Mouse (Mus musculus): ENCODE results near the gene Olfr281. TPM values are rescaled to one million over a fixed set of nuclear protein-coding genes. Genes with fewer than 3 reads are reported as not detected.
"Not testable (repeated sequence)": the region's sequence is repeated elsewhere in the genome, so short reads cannot be mapped to it uniquely, and the experiment has no call there.

Gene Olfr281
- polyA plus RNA-seq, 1 experiment from 2014 or later, result not detected

DNA sequence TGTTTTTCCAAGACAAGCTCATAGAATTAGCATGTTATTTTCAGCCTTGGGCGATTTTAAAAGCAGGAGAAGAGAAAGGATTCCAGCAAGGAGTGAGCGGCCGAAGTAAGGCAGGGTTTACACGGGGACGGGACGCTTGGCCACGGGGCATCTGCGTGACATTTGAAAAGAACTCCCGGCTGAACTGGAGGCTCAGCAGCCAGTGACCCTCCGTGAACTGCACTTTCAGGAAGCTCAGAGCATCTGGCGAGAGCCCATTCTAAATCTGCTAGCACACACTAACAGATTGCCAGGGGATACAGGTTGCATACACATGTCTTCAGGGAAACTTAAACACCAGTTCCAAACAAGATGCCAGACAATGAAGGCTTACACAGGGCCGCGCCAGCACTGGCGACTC, 28.1 kb upstream of the Olfr281 start:
- WGBS (ENCODE audit: insufficient replicate concordance), result 73% methylated on average over 14 of the region's 14 CpGs
- H3K4me1 ChIP-seq (ENCODE audit: control insufficient read depth, insufficient read depth, low read length), result no peaks in the 10 kb centered on the region
- H3K36me3 ChIP-seq (ENCODE audit: control insufficient read depth, insufficient read depth, low read length), result no peaks in the 10 kb centered on the region
- H3K4me2 ChIP-seq, result no peak overlapping the region
- no peaks in the 10 kb centered on the region for H3K27me3 ChIP-seq (ENCODE audit: control insufficient read depth, insufficient read depth, low read length)
- no peak overlapping the region for H3K27ac ChIP-seq (ENCODE audit: low read depth, low read length)
- H3K4me3 ChIP-seq (ENCODE audit: low read depth, low read length), result no peak overlapping the region
- no peaks in the 10 kb centered on the region for H3K9me3 ChIP-seq (replicated peaks; ENCODE audit: control insufficient read depth, low read length)
- no peak for ATAC-seq (replicated peaks; ENCODE audit: insufficient number of reproducible peaks, low FRiP score, low TSS enrichment)
- no peak overlapping the region for H3K9ac ChIP-seq (ENCODE audit: low read depth, low read length)

DNA sequence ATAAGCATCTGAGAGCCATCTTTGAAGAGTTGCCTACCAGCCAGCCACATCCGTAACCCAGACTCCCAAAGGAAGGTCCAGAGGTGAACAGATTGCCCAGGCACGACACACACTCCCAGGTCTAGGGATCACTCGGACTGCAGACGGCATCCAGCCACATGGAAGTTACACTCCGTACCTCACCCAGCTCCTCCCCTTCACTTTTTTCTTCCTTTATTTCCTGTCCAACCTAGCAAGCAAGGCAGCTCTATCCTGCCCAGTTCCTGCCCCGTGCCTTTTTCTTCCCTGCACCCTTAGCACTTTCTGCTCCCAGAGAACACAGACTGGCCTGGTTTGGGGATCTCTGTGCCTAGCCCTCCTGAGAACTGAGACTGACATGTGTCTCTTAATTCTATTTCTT, 27.6 kb upstream of the Olfr281 start:
- no peaks in the 10 kb centered on the region for H3K36me3 ChIP-seq (ENCODE audit: control insufficient read depth, insufficient read depth, low read length)
- 57% methylated on average over 6 of the region's 6 CpGs for WGBS (ENCODE audit: insufficient replicate concordance)
- H3K9me3 ChIP-seq (replicated peaks; ENCODE audit: control insufficient read depth, low read length), result no peaks in the 10 kb centered on the region
- no peak overlapping the region for H3K4me3 ChIP-seq (ENCODE audit: low read depth, low read length)
- no peak overlapping the region for H3K4me2 ChIP-seq
- no peak overlapping the region for H3K9ac ChIP-seq (ENCODE audit: low read depth, low read length)
- H3K4me1 ChIP-seq (ENCODE audit: control insufficient read depth, insufficient read depth, low read length), result no peaks in the 10 kb centered on the region
- H3K27me3 ChIP-seq (ENCODE audit: control insufficient read depth, insufficient read depth, low read length), result no peaks in the 10 kb centered on the region
- no peak overlapping the region for H3K27ac ChIP-seq (ENCODE audit: low read depth, low read length)
- no peak for ATAC-seq (replicated peaks; ENCODE audit: insufficient number of reproducible peaks, low FRiP score, low TSS enrichment)

DNA sequence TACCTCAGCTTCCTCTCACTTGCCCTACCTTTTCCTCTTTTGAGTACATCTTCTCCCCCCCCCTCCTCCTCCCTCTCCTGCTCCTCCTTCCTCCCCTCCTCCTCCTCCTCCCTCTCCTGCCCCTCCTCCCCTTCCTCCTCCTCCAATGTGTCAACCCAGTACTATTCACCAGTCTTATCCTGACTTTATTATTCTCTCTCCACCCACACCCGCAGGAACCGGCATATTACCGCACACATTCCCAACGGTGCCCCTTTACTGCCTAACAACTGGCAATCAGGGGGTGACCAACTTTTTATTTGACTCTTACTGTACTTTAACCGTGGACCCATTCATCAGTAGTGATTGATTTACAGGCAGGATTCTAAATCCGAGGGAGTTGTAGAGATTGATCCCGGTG, 27.2 kb upstream of the Olfr281 start:
- ATAC-seq (replicated peaks; ENCODE audit: insufficient number of reproducible peaks, low FRiP score, low TSS enrichment), result no peak
- Histone ChIP-seq H3K4me3 (ENCODE audit: low read depth, low read length) (no peak overlapping the region), H3K36me3 (ENCODE audit: control insufficient read depth, insufficient read depth, low read length) (no peaks in the 10 kb centered on the region), H3K27ac (ENCODE audit: low read depth, low read length) (no peak overlapping the region), H3K9ac (ENCODE audit: low read depth, low read length) (no peak overlapping the region), H3K4me2 (no peak overlapping the region), H3K4me1 (ENCODE audit: control insufficient read depth, insufficient read depth, low read length) (no peaks in the 10 kb centered on the region), H3K27me3 (ENCODE audit: control insufficient read depth, insufficient read depth, low read length) (no peaks in the 10 kb centered on the region), H3K9me3 (replicated peaks; ENCODE audit: control insufficient read depth, low read length) (no peaks in the 10 kb centered on the region)
- WGBS (ENCODE audit: insufficient replicate concordance), result 81% methylated on average over 7 of the region's 7 CpGs

DNA sequence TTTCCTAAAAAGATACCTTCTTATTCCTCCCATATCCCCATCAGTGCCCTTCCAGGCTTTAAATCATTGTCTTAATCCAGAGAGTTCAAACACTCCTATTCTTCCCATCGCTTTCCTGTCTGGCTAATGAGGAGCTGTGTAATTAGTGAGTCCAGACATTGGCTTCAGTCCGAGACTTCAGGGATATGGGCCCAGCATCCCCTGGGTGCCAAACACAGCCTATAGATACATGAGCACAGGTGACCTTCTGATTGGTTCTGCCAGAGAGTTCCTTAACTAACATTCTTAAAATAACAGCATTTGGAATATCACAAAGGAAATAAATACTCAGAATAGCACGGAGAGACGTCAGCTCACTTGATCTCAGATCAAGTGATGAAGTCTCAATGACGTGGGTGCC, 21.5 kb upstream of the Olfr281 start, which contains the start of gene Olfr282:
Gene Olfr282, plus strand, starts transcription at position 301 of the 400 bp plus-strand sequence.
- not testable (repeated sequence) for H3K9ac ChIP-seq (ENCODE audit: low read depth, low read length); H3K4me3 ChIP-seq (ENCODE audit: low read depth, low read length); H3K27ac ChIP-seq (ENCODE audit: low read depth, low read length); H3K27me3 ChIP-seq (ENCODE audit: control insufficient read depth, insufficient read depth, low read length); H3K9me3 ChIP-seq (replicated peaks; ENCODE audit: control insufficient read depth, low read length); H3K36me3 ChIP-seq (ENCODE audit: control insufficient read depth, insufficient read depth, low read length); ATAC-seq (replicated peaks; ENCODE audit: insufficient number of reproducible peaks, low FRiP score, low TSS enrichment); H3K4me1 ChIP-seq (ENCODE audit: control insufficient read depth, insufficient read depth, low read length); H3K4me2 ChIP-seq
- 72% methylated on average over 5 of the region's 5 CpGs for WGBS (ENCODE audit: insufficient replicate concordance)

DNA sequence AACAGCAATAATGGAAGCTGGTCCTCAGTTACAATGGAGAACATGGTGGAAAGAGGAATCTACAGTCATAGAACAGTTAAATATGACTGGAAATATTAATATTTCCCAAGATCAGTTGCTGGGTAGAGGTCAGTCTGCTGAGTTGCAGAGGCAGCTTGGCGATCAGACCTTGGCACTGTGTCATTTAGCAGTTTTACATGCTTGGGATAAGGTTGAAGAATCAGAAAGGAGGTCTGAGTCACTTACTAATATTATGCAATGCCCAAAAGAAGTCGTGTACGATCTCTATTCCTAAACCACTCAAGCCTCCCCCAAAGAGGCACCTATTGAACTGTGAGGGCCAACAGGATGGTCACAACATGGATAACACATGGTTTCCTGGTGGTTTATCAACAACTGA, 7.8 kb upstream of the Olfr281 start:
- H3K9ac ChIP-seq (ENCODE audit: low read depth, low read length), result no peak overlapping the region
- no peak overlapping the region for H3K27ac ChIP-seq (ENCODE audit: low read depth, low read length)
- no peaks in the 10 kb centered on the region for H3K27me3 ChIP-seq (ENCODE audit: control insufficient read depth, insufficient read depth, low read length)
- H3K4me1 ChIP-seq (ENCODE audit: control insufficient read depth, insufficient read depth, low read length), result no peaks in the 10 kb centered on the region
- WGBS (ENCODE audit: insufficient replicate concordance), result 65% methylated on average over 3 of the region's 3 CpGs
- no peaks in the 10 kb centered on the region for H3K36me3 ChIP-seq (ENCODE audit: control insufficient read depth, insufficient read depth, low read length)
- no peaks in the 10 kb centered on the region for H3K9me3 ChIP-seq (replicated peaks; ENCODE audit: control insufficient read depth, low read length)
- ATAC-seq (replicated peaks; ENCODE audit: insufficient number of reproducible peaks, low FRiP score, low TSS enrichment), result no peak
- H3K4me3 ChIP-seq (ENCODE audit: low read depth, low read length), result no peak overlapping the region
- H3K4me2 ChIP-seq, result no peak overlapping the region

DNA sequence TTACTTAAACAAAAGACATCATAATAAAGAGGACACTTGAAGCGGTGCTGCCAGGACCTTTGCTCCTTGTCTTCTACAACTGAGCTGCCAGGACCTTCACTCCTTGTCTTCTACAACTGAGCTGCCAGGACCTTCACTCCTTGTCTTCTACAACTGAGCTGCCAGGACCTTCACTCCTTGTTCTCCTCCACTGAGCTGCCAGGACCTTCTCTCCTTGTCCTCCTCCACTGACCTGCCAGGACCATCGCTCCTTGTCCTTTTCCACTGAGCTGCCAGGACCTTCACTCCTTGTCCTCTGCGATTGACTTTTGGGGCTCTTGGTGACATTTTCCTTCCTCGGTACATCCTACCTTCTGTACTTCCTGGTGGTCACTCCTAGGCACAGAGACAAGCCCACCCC, 3.9 kb upstream of the Olfr281 start:
- Histone ChIP-seq H3K36me3 (ENCODE audit: control insufficient read depth, insufficient read depth, low read length) (no peaks in the 10 kb centered on the region), H3K4me1 (ENCODE audit: control insufficient read depth, insufficient read depth, low read length) (0 out of 2 replicates have a peak, but pooled peaks cover 2% of the 10 kb centered on the region), H3K4me3 (ENCODE audit: low read depth, low read length) (no peak overlapping the region), H3K27ac (ENCODE audit: low read depth, low read length) (no peak overlapping the region), H3K27me3 (ENCODE audit: control insufficient read depth, insufficient read depth, low read length) (no peaks in the 10 kb centered on the region), H3K4me2 (no peak overlapping the region), H3K9me3 (replicated peaks; ENCODE audit: control insufficient read depth, low read length) (no peaks in the 10 kb centered on the region), H3K9ac (ENCODE audit: low read depth, low read length) (no peak overlapping the region)
- ATAC-seq (replicated peaks; ENCODE audit: insufficient number of reproducible peaks, low FRiP score, low TSS enrichment), result no peak
- WGBS (ENCODE audit: insufficient replicate concordance), result 58% methylated on average over 4 of the region's 4 CpGs

DNA sequence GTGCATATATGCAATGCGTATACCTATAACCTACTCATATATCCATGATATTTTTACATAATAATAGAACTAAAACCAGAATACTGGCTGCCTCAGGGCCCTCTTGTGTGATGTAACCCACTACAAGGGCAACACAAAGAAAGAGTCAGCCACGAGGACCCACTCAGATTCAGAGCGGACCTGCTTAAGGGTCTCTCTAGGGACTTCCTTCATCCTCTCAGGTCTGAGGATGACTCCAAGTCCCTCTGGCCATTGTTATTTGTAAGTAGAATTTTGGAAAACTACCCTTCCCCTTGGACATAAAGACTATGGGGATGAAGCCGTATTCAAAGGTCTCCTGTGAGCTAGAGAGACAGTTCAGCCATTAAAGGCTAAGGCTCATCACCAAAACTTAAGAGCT, 17.2 kb downstream of the Olfr281 start, which contains the start of gene OR5BS1P:
Gene OR5BS1P, plus strand, starts transcription at position 301 of the 400 bp plus-strand sequence.
- ATAC-seq (replicated peaks; ENCODE audit: insufficient number of reproducible peaks, low FRiP score, low TSS enrichment), result no peak

DNA sequence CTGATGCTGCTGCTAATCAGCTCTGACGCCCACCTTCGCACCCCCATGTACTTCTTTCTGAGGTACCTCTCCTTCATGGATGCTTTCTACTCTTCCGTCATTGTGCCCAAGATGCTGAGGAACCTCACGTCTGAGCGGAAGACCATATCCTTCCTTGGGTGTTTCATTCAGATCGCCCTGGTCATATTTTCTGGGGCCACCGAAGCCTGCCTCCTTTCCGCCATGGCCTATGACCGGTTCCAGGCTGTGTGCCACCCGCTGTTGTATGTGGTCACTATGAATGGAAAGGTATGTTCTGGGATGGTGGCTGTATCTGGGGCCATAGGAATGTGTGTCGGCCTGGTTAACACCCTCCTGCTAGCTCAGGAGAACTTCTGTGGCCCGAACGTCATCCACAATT, 19.2 kb downstream of the Olfr281 start:
- Histone ChIP-seq H3K4me1 (ENCODE audit: control insufficient read depth, insufficient read depth, low read length) (no peaks in the 10 kb centered on the region), H3K9ac (ENCODE audit: low read depth, low read length) (no peak overlapping the region), H3K36me3 (ENCODE audit: control insufficient read depth, insufficient read depth, low read length) (no peaks in the 10 kb centered on the region), H3K27ac (ENCODE audit: low read depth, low read length) (no peak overlapping the region), H3K4me3 (ENCODE audit: low read depth, low read length) (no peak overlapping the region), H3K9me3 (replicated peaks; ENCODE audit: control insufficient read depth, low read length) (no peaks in the 10 kb centered on the region), H3K4me2 (no peak overlapping the region), H3K27me3 (ENCODE audit: control insufficient read depth, insufficient read depth, low read length) (no peaks in the 10 kb centered on the region)
- ATAC-seq (replicated peaks; ENCODE audit: insufficient number of reproducible peaks, low FRiP score, low TSS enrichment), result no peak
- 87% methylated on average over 13 of the region's 13 CpGs for WGBS (ENCODE audit: insufficient replicate concordance)

More for the DNA sequence above, 17.2 kb downstream of the Olfr281 start, which contains the start of gene OR5BS1P:
- Histone ChIP-seq H3K9ac (ENCODE audit: low read depth, low read length) (no peak within 1 kb of the TSS), H3K4me2 (no peak within 1 kb of the TSS), H3K9me3 (replicated peaks; ENCODE audit: control insufficient read depth, low read length) (no peaks in the 10 kb centered on the region), H3K36me3 (ENCODE audit: control insufficient read depth, insufficient read depth, low read length) (no peaks in the 10 kb centered on the region), H3K4me3 (ENCODE audit: low read depth, low read length) (no peak within 1 kb of the TSS), H3K4me1 (ENCODE audit: control insufficient read depth, insufficient read depth, low read length) (no peaks in the 10 kb centered on the region), H3K27me3 (ENCODE audit: control insufficient read depth, insufficient read depth, low read length) (no peaks in the 10 kb centered on the region), H3K27ac (ENCODE audit: low read depth, low read length) (no peak within 1 kb of the TSS)
- WGBS (ENCODE audit: insufficient replicate concordance), result 71% methylated on average over 4 of the region's 4 CpGs

DNA sequence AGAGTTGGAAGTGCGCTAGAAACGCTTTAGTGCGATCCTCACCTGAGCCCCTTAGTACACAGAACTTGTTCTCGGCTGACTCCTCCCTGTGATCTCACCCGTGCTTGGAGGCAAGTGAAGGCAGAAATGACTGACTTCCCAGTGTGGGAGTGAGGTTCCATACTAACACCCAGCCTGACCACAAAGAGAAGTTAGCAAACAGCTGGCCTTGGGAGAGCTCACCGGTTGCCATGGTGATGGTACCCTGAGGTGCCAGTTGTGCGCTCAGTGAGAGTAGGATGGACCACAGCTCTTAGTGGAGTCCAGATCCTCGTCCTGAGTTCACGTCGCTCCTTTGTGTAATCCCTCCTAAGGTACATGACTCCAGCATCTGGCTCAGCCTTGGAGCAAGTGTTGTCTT, 22.6 kb downstream of the Olfr281 start:
- Histone ChIP-seq H3K9me3 (replicated peaks; ENCODE audit: control insufficient read depth, low read length) (no peaks in the 10 kb centered on the region), H3K27ac (ENCODE audit: low read depth, low read length) (no peak overlapping the region), H3K4me2 (no peak overlapping the region), H3K4me1 (ENCODE audit: control insufficient read depth, insufficient read depth, low read length) (no peaks in the 10 kb centered on the region), H3K4me3 (ENCODE audit: low read depth, low read length) (no peak overlapping the region), H3K9ac (ENCODE audit: low read depth, low read length) (no peak overlapping the region), H3K36me3 (ENCODE audit: control insufficient read depth, insufficient read depth, low read length) (no peaks in the 10 kb centered on the region), H3K27me3 (ENCODE audit: control insufficient read depth, insufficient read depth, low read length) (no peaks in the 10 kb centered on the region)
- no peak for ATAC-seq (replicated peaks; ENCODE audit: insufficient number of reproducible peaks, low FRiP score, low TSS enrichment)
- WGBS (ENCODE audit: insufficient replicate concordance), result 82% methylated on average over 10 of the region's 10 CpGs
